In genomic region chr3:62215806-62216205, GRCm38 (mm10) we compare ENCODE assay signal across 9 mouse cellular contexts.
DNase-seq lines count a peak whose midpoint lies in the region; ATAC-seq lines count a peak whose summit lies in the region.
"Had no signal": no experiment of that assay in that cellular context is flagged by ENCODE, and none has a peak within 500 bp of the region (broad histone marks: within the 10 kb centered on the region; RNA-seq: fewer than 3 reads in every experiment).

No protein-coding gene starts in this region.

- no peaks in the 10 kb centered on the region for H3K27me3 ChIP-seq in forebrain, embryonic 13.5 days
- H3K27me3 ChIP-seq in forebrain, embryonic 12.5 days: no peaks in the 10 kb centered on the region
- H3K27me3 ChIP-seq in hindbrain, embryonic 14.5 days (ENCODE audit: control insufficient read depth, insufficient read depth, low read length): no peaks in the 10 kb centered on the region
- H3K27me3 ChIP-seq: liver, embryonic 13.5 days had no signal

- no peak overlapping the region for H3K4me2 ChIP-seq in forebrain, embryonic 13.5 days
- H3K4me2 ChIP-seq in forebrain, embryonic 12.5 days: no peak overlapping the region
- H3K4me2 ChIP-seq in hindbrain, embryonic 14.5 days (replicated peaks): no peak overlapping the region
- H3K4me2 ChIP-seq: liver, embryonic 13.5 days had no signal

- no peak overlapping the region for H3K27ac ChIP-seq in forebrain, embryonic 13.5 days
- H3K27ac ChIP-seq in forebrain, embryonic 12.5 days: no peak overlapping the region
- no peak overlapping the region for H3K27ac ChIP-seq in hindbrain, embryonic 14.5 days
- H3K27ac ChIP-seq: liver, embryonic 13.5 days had no signal

- no peaks in the 10 kb centered on the region for H3K4me1 ChIP-seq in forebrain, embryonic 13.5 days
- no peaks in the 10 kb centered on the region for H3K4me1 ChIP-seq in forebrain, embryonic 12.5 days
- H3K4me1 ChIP-seq in hindbrain, embryonic 14.5 days (replicated peaks; ENCODE audit: control insufficient read depth, insufficient read depth, low read length): no peaks in the 10 kb centered on the region
- H3K4me1 ChIP-seq: liver, embryonic 13.5 days had no signal

- H3K9ac ChIP-seq in forebrain, embryonic 13.5 days: no peak overlapping the region
- no peak overlapping the region for H3K9ac ChIP-seq in forebrain, embryonic 12.5 days
- H3K9ac ChIP-seq in hindbrain, embryonic 14.5 days: no peak overlapping the region
- H3K9ac ChIP-seq: liver, embryonic 13.5 days had no signal

- no peak overlapping the region for H3K4me3 ChIP-seq in forebrain, embryonic 13.5 days
- no peak overlapping the region for H3K4me3 ChIP-seq in forebrain, embryonic 12.5 days (replicated peaks)
- H3K4me3 ChIP-seq in hindbrain, embryonic 14.5 days (replicated peaks; ENCODE audit: low read length): no peak overlapping the region
- H3K4me3 ChIP-seq: liver, embryonic 13.5 days had no signal

- DNase-seq in testis, postnatal 10 days (ENCODE audit: low spot score): peak; percentile 64
- DNase-seq in testis, postnatal 14 days (ENCODE audit: low spot score): no peak
- DNase-seq in hindbrain, embryonic 14.5 days (ENCODE audit: low spot score): peak; percentile 51
- DNase-seq in left cerebral cortex, adult 8-10 months (ENCODE audit: low spot score in 2 of 2): peak; percentile 29 to 34
- DNase-seq in right cerebral cortex, adult 2 months (ENCODE audit: low spot score in 2 of 2): peak; percentile 86 to 87
- DNase-seq: liver, embryonic 13.5 days had no signal

- H3K36me3 ChIP-seq in forebrain, embryonic 13.5 days (ENCODE audit: poor library complexity, severe bottlenecking): no peaks in the 10 kb centered on the region
- H3K36me3 ChIP-seq in forebrain, embryonic 12.5 days (replicated peaks): no peaks in the 10 kb centered on the region
- no peaks in the 10 kb centered on the region for H3K36me3 ChIP-seq in hindbrain, embryonic 14.5 days (replicated peaks; ENCODE audit: control insufficient read depth, insufficient read depth)
- H3K36me3 ChIP-seq: liver, embryonic 13.5 days had no signal

- no peaks in the 10 kb centered on the region for H3K9me3 ChIP-seq in forebrain, embryonic 13.5 days (replicated peaks)
- no peaks in the 10 kb centered on the region for H3K9me3 ChIP-seq in forebrain, embryonic 12.5 days
- H3K9me3 ChIP-seq in hindbrain, embryonic 14.5 days (ENCODE audit: control insufficient read depth, low read length): no peaks in the 10 kb centered on the region
- H3K9me3 ChIP-seq: liver, embryonic 13.5 days had no signal

- 0 out of 2 replicates have a peak, but pooled peaks have one; percentile 55 for ATAC-seq in forebrain, embryonic 13.5 days
- ATAC-seq in forebrain, embryonic 12.5 days (ENCODE audit: low FRiP score): no peak
- ATAC-seq in hindbrain, embryonic 14.5 days (ENCODE audit: low FRiP score): no peak
- no peak for ATAC-seq in erythroid progenitor cell, adult 5-6 weeks (replicated peaks; ENCODE audit: low FRiP score, poor library complexity, severe bottlenecking)
